Mouse (Mus musculus) ES-Bruce4 (cell line): ENCODE measurements around the gene Hdac4.

Source experiments
- CTCF ChIP-seq: IDR thresholded peaks from one replicate; pipeline ENCODE4 v1.8.1; 2011; ENCODE audit warnings: low read depth, low read length
- EP300 ChIP-seq: IDR thresholded peaks from 2 replicates; pipeline ENCODE4 v1.6.1; 2011; ENCODE audit warnings: low read depth, low read length; ENCODE audit not compliant: insufficient read depth
- POLR2A ChIP-seq: IDR thresholded peaks from one replicate; pipeline ENCODE4 v1.8.1; 2011; ENCODE audit warnings: low read length; ENCODE audit not compliant: insufficient read depth

- TF ChIP-seq EP300: no peak
- no peak for TF ChIP-seq POLR2A
- TF ChIP-seq CTCF: no peak
These were observed 81.4 kb downstream of the Hdac4 start for GRCm38 (mm10) chr1:92114091-92114490.
